In the genomic region with DNA sequence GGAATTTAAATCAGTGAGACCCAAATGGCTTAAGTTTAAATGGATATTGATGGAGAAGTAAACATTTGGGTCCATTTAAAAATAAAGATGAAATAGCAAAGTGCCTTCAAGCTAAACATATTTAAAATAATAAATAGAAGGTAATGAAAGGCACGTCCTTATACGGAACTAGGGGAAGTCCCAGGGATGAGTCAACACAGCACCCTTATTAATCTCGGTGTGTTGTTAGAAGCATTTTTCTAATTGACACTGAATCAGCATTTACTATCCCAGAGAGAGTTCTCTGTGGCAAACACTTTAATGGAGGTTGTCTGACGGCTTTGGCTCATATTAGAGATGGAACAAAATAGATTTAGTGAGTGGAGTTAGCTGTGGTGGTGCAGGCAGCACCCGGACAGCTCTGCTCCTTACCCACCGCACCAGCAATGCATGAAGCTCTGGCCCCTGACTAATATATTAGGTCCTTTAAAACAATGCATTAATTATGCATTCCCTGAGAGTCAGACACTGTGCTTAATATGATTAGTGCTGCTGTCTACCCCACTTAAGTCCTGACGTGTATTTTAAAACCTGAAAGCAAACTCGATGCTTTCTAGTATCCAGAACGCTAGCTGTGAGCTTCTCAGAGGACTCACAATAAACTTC, we compare ENCODE assay signal across 14 mouse cellular contexts. TPM values are rescaled to one million over a fixed set of nuclear protein-coding genes. Genes with fewer than 3 reads are reported as not detected.
DNase-seq lines count a peak whose midpoint lies in the region; ATAC-seq lines count a peak whose summit lies in the region.
"Had no signal": no experiment of that assay in that cellular context is flagged by ENCODE, and none has a peak within 500 bp of the region (broad histone marks: within the 10 kb centered on the region; RNA-seq: fewer than 3 reads in every experiment).

No protein-coding gene starts in this region.

- H3K27me3 ChIP-seq in neural tube, embryonic 11.5 days (ENCODE audit: control insufficient read depth, insufficient read depth, low read length): no peaks in the 10 kb centered on the region
- no peaks in the 10 kb centered on the region for H3K27me3 ChIP-seq in midbrain, embryonic 15.5 days (replicated peaks)
- no peaks in the 10 kb centered on the region for H3K27me3 ChIP-seq in heart, embryonic 12.5 days (replicated peaks)
- H3K27me3 ChIP-seq: embryonic facial prominence, embryonic 12.5 days; heart, embryonic 13.5 days had no signal

- no peaks in the 10 kb centered on the region for H3K9me3 ChIP-seq in neural tube, embryonic 11.5 days (ENCODE audit: control insufficient read depth, low read length)
- no peaks in the 10 kb centered on the region for H3K9me3 ChIP-seq in midbrain, embryonic 15.5 days
- no peaks in the 10 kb centered on the region for H3K9me3 ChIP-seq in heart, embryonic 12.5 days (replicated peaks)
- H3K9me3 ChIP-seq: embryonic facial prominence, embryonic 12.5 days; heart, embryonic 13.5 days had no signal

- no peak overlapping the region for H3K27ac ChIP-seq in neural tube, embryonic 11.5 days (ENCODE audit: low read depth, low read length)
- 0 out of 2 replicates have a peak overlapping the region, but pooled peaks have one; percentile 5 for H3K27ac ChIP-seq in midbrain, embryonic 15.5 days
- no peak overlapping the region for H3K27ac ChIP-seq in heart, embryonic 12.5 days (ENCODE audit: poor library complexity, severe bottlenecking)
- H3K27ac ChIP-seq: embryonic facial prominence, embryonic 12.5 days; heart, embryonic 13.5 days had no signal

- no peaks in the 10 kb centered on the region for H3K36me3 ChIP-seq in neural tube, embryonic 11.5 days (ENCODE audit: control insufficient read depth, insufficient read depth, low read length)
- H3K36me3 ChIP-seq in midbrain, embryonic 15.5 days (replicated peaks): no peaks in the 10 kb centered on the region
- H3K36me3 ChIP-seq in heart, embryonic 12.5 days: no peaks in the 10 kb centered on the region
- H3K36me3 ChIP-seq: embryonic facial prominence, embryonic 12.5 days; heart, embryonic 13.5 days had no signal

- peak; percentile 69; the same call in 1 of the 2 replicates for ATAC-seq in neural tube, embryonic 11.5 days (ENCODE audit: insufficient read depth, low FRiP score, low TSS enrichment)
- peak; percentile 62 for ATAC-seq in midbrain, embryonic 15.5 days (replicated peaks)
- ATAC-seq in heart, embryonic 12.5 days (ENCODE audit: insufficient number of reproducible peaks, low FRiP score): no peak

- DNase-seq in embryo, embryonic 10.5 days (ENCODE audit: low spot score): peak; percentile 24
- no peak for DNase-seq in embryo, embryonic 11 days
- no peak for DNase-seq in neural tube, embryonic 11.5 days (ENCODE audit: low spot score)
- DNase-seq in neural tube, embryonic 10.5 days (ENCODE audit: extremely low spot score, low spot score): no peak
- DNase-seq in spleen, postnatal 14 days (ENCODE audit: low spot score in 2 of 2): no peak
- DNase-seq in testis, postnatal 14 days (ENCODE audit: low spot score): no peak
- DNase-seq: adrenal gland, adult 2 months; cerebellum, postnatal 10 days; gastrocnemius, postnatal 25 days; right cerebral cortex, postnatal 25 days had no signal

- no peak overlapping the region for H3K4me2 ChIP-seq in neural tube, embryonic 11.5 days (ENCODE audit: low read depth)
- no peak overlapping the region for H3K4me2 ChIP-seq in midbrain, embryonic 15.5 days
- H3K4me2 ChIP-seq in heart, embryonic 12.5 days: no peak overlapping the region
- H3K4me2 ChIP-seq: embryonic facial prominence, embryonic 12.5 days; heart, embryonic 13.5 days had no signal

- H3K4me3 ChIP-seq in neural tube, embryonic 11.5 days (ENCODE audit: low read depth, low read length): no peak overlapping the region
- H3K4me3 ChIP-seq in midbrain, embryonic 15.5 days: no peak overlapping the region
- no peak overlapping the region for H3K4me3 ChIP-seq in heart, embryonic 12.5 days
- H3K4me3 ChIP-seq: embryonic facial prominence, embryonic 12.5 days; heart, embryonic 13.5 days had no signal

- peaks cover 20% of the 10 kb centered on the region for H3K4me1 ChIP-seq in neural tube, embryonic 11.5 days (ENCODE audit: control insufficient read depth, insufficient read depth, low read length)
- H3K4me1 ChIP-seq in midbrain, embryonic 15.5 days: peaks cover 31% of the 10 kb centered on the region
- peaks cover 45% of the 10 kb centered on the region for H3K4me1 ChIP-seq in heart, embryonic 12.5 days (replicated peaks)

- H3K9ac ChIP-seq in neural tube, embryonic 11.5 days (ENCODE audit: low read length): no peak overlapping the region
- no peak overlapping the region for H3K9ac ChIP-seq in midbrain, embryonic 15.5 days
- no peak overlapping the region for H3K9ac ChIP-seq in heart, embryonic 12.5 days
- H3K9ac ChIP-seq: embryonic facial prominence, embryonic 12.5 days; heart, embryonic 13.5 days had no signal

- WGBS in neural tube, embryonic 11.5 days: 43% methylated on average over 9 of the region's 9 CpGs
- 21% methylated on average over 9 of the region's 9 CpGs for WGBS in midbrain, embryonic 15.5 days
- 75% methylated on average over 9 of the region's 9 CpGs for WGBS in heart, embryonic 12.5 days

RNA-seq across cellular contexts. Expression of gene Cox10, which starts 56.7 kb away (rescaled TPM):
- polyA plus RNA-seq in neural tube, embryonic 11.5 days (2014; fragmentation: Nextera tagmentation; extraction: Ambion mirVana): 25.9 and 29.4 TPM in 2 replicates
- polyA plus RNA-seq in midbrain, embryonic 15.5 days (2015; fragmentation: Nextera tagmentation; extraction: Ambion mirVana): 28.4 and 30.8 TPM in 2 replicates
- 32.3 and 34.9 TPM in 2 replicates for polyA plus RNA-seq in heart, embryonic 12.5 days (2016; fragmentation: Nextera tagmentation; extraction: Ambion mirVana)
